Mouse (Mus musculus): Measurements from ENCODE around the gene Ddi2. TPM values are rescaled to one million over a fixed set of nuclear protein-coding genes. Genes with fewer than 3 reads are reported as not detected.
A peak's percentile ranks its signal among the peaks of the same experiment; 100 is the strongest.

Gene Ddi2
- polyA plus RNA-seq, 1 experiment from 2014 or later, result 21.5 TPM

- Histone ChIP-seq H3K4me1 (peaks cover 16% of the 10 kb centered on the region), H3K36me3 (peaks cover 20% of the 10 kb centered on the region), H3K9me3 (no peaks in the 10 kb centered on the region), H3K27ac (no peak overlapping the region), H3K27me3 (ENCODE audit: insufficient read depth, poor library complexity, severe bottlenecking) (no peaks in the 10 kb centered on the region), H3K4me3 (no peak overlapping the region)
- WGBS, result 84% methylated on average over 3 of the region's 3 CpGs
- DNase-seq (ENCODE audit: low spot score), result no peak
These were observed 33.9 kb upstream of the Ddi2 start for GRCm38 (mm10) chr4:141757124-141757523.

DNA sequence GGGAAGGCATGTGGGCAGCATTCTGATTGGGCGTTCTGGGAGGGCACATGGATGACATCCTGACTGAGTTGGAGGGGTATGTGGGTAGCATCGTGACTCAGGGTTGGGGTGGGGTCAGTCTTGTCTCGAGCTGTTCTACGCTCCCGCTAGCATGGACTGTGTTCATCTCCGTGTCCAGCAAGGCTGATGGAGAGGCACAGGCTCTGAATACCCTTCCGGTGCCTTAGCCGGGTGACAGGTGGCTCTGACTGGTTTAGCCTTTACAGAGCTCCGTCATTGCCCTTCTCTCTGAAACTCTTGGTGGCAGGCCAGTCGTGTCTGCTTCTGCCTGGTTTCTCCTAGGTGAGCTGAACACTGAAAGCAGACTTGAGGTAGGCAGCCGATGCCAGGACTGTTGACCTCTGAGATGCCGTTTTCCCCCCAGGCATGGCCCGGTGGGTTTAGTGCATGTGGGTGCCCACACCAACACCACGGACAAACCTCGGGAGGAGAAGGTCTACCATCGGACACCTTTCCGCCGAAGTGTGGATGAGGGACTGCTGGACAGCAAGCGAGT is 32.2 kb upstream of the Ddi2 start:
- no peak overlapping the region for H3K27ac ChIP-seq
- WGBS, result 91% methylated on average over 19 of the region's 19 CpGs
- H3K9me3 ChIP-seq, result no peaks in the 10 kb centered on the region
- H3K4me3 ChIP-seq, result no peak overlapping the region
- no peaks in the 10 kb centered on the region for H3K27me3 ChIP-seq (ENCODE audit: insufficient read depth, poor library complexity, severe bottlenecking)
- peaks cover 30% of the 10 kb centered on the region for H3K4me1 ChIP-seq
- H3K36me3 ChIP-seq, result peaks cover 6% of the 10 kb centered on the region; the same call in 1 of the 2 replicates
- DNase-seq (ENCODE audit: low spot score), result no peak

DNA sequence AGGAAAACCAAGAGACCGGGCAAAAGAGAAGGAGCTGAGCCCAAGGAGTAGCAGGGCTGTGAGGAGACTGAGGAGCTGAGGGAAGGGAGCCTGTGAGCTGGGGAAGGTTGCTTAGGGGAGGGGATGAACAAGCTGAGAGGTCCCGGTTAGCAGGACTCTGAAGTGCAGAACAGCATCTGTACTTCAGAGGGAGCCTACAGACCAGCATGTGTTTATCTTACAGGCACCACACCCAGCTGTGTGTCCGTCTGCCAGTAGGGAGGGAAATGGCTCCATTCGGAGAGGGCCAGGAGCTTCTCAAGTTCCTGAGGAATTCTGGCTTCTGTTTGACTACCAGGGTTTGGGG is 28.8 kb upstream of the Ddi2 start:
- Histone ChIP-seq H3K9me3 (no peaks in the 10 kb centered on the region), H3K36me3 (no peaks in the 10 kb centered on the region), H3K4me1 (peaks cover 26% of the 10 kb centered on the region), H3K27ac (peak overlapping the region; percentile 83), H3K4me3 (peak overlapping the region; percentile 9; the same call in 1 of the 2 replicates), H3K27me3 (ENCODE audit: insufficient read depth, poor library complexity, severe bottlenecking) (peaks cover 2% of the 10 kb centered on the region; the same call in 1 of the 2 replicates)
- peak; percentile 91 for DNase-seq (ENCODE audit: low spot score)
- WGBS, result 5% methylated on average over 4 of the region's 4 CpGs

- H3K27ac ChIP-seq, result peak overlapping the region; percentile 83
- peak overlapping the region; percentile 9; the same call in 1 of the 2 replicates for H3K4me3 ChIP-seq
- no peaks in the 10 kb centered on the region for H3K9me3 ChIP-seq
- no peak for DNase-seq (ENCODE audit: low spot score)
- H3K4me1 ChIP-seq, result peaks cover 31% of the 10 kb centered on the region
- no peaks in the 10 kb centered on the region for H3K36me3 ChIP-seq
- 22% methylated on average over 4 of the region's 4 CpGs for WGBS
- peaks cover 7% of the 10 kb centered on the region; the same call in 1 of the 2 replicates for H3K27me3 ChIP-seq (ENCODE audit: insufficient read depth, poor library complexity, severe bottlenecking)
These were observed 28.3 kb upstream of the Ddi2 start for GRCm38 (mm10) chr4:141751419-141752075.

DNA sequence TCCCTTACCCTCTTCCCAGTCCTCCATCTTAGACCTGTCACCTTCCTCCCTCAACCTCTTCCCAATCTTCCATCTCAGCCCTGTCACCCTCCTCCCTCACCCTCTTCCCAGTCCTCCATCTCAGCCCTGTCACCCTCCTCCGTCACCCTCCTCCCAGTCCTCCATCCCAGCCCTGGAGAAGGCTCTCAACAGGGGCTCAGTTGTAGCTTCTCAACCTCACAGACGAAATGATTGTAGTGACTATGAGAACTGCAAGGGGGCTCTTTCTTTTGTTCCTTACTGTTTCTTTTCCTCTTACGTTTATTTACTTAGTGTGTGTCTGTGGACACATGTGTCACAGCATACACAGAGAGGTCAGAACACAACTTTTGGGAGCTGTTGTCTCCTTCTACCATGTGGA is 27.6 kb upstream of the Ddi2 start:
- 52% methylated on average over 3 of the region's 3 CpGs for WGBS
- H3K4me1 ChIP-seq, result peaks cover 34% of the 10 kb centered on the region
- peak overlapping the region; percentile 83 for H3K27ac ChIP-seq

DNA sequence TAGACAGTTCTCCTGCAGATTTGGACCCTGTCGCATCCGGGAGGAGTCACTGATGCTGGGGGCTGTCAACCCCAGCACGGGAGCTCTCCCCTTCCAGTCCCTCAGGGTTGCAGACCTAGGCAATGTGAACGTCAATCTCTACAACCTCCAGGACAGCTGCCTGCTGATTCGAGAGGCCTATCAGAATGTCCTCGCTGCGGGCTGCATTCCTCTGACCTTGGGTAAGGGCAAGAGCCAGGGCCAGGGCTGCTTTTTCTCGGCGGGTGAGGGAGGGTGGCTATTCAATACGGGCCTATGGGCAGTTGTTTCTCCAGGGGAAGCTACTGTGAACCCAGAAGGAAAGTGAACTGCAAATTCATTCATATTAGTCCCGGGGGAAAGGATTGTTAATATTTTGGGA is 26.3 kb upstream of the Ddi2 start:
- H3K9me3 ChIP-seq, result no peaks in the 10 kb centered on the region
- DNase-seq (ENCODE audit: low spot score), result peak; percentile 87
- peak overlapping the region; percentile 82 for H3K27ac ChIP-seq
- peaks cover 7% of the 10 kb centered on the region; the same call in 1 of the 2 replicates for H3K27me3 ChIP-seq (ENCODE audit: insufficient read depth, poor library complexity, severe bottlenecking)
- H3K4me1 ChIP-seq, result peaks cover 34% of the 10 kb centered on the region
- peak overlapping the region; percentile 24; the same call in 1 of the 2 replicates for H3K4me3 ChIP-seq
- H3K36me3 ChIP-seq, result no peaks in the 10 kb centered on the region
- 21% methylated on average over 11 of the region's 11 CpGs for WGBS

More for the DNA sequence above, 27.6 kb upstream of the Ddi2 start:
- Histone ChIP-seq H3K36me3 (no peaks in the 10 kb centered on the region), H3K4me3 (no peak overlapping the region), H3K9me3 (no peaks in the 10 kb centered on the region), H3K27me3 (ENCODE audit: insufficient read depth, poor library complexity, severe bottlenecking) (peaks cover 7% of the 10 kb centered on the region; the same call in 1 of the 2 replicates)
- no peak for DNase-seq (ENCODE audit: low spot score)

- WGBS, result 25% methylated on average over 25 of the region's 25 CpGs
- Histone ChIP-seq H3K27me3 (ENCODE audit: insufficient read depth, poor library complexity, severe bottlenecking) (peaks cover 7% of the 10 kb centered on the region; the same call in 1 of the 2 replicates), H3K27ac (peak within 1 kb of the TSS; percentile 56), H3K4me1 (peaks cover 35% of the 10 kb centered on the region), H3K9me3 (no peaks in the 10 kb centered on the region), H3K36me3 (no peaks in the 10 kb centered on the region), H3K4me3 (0 out of 2 replicates have a peak within 1 kb of the TSS, but pooled peaks have one; percentile 16)
- no peak for DNase-seq (ENCODE audit: low spot score)
These were observed 23.5 kb upstream of the Ddi2 start, which contains the start of gene Agmat for GRCm38 (mm10) chr4:141746578-141747346. Gene Agmat (plus strand): TSS chr4:141746672.

DNA sequence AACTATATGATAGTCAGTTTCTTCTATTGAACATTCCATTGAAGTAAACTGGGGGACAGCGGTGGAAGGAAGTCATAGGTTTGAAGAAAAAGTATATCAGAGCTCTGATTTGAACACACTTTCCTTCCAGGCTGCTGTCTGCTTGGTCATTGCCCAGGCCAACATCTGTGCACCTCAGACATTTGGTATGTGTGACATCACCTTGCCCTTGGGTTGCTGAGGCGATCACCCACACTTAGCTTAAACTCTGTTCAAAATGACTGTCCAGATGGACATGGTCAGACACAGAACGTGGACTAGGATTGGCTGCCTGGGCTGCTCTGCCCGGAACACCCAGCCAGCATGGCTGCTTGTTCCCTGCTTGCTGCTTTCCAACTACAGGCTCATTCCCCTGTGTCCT is 19.2 kb upstream of the Ddi2 start:
- Histone ChIP-seq H3K27me3 (ENCODE audit: insufficient read depth, poor library complexity, severe bottlenecking) (peaks cover 7% of the 10 kb centered on the region; the same call in 1 of the 2 replicates), H3K9me3 (no peaks in the 10 kb centered on the region), H3K27ac (peak overlapping the region; percentile 73), H3K4me3 (no peak overlapping the region), H3K4me1 (peaks cover 21% of the 10 kb centered on the region), H3K36me3 (no peaks in the 10 kb centered on the region)
- WGBS, result 79% methylated on average over 4 of the region's 4 CpGs
- DNase-seq (ENCODE audit: low spot score), result no peak

DNA sequence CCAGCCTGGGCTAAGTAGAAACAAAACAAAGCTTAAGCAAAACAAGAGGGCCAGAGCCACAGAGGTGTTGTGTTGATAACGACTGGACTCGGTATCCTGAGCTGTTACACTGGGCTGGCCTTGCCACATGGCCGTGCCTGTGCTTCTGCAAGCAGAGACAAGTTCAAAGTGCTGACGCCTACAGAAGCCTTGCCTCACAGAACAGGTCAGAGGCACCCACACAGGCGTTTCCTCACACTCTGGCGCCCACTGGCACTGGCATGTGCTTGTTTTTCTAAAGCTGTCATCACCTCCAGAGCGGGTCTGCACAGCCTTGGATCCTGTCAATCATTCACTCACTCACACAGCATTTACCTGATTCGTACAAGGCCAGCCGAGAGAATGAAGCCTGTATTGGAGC is 18.6 kb upstream of the Ddi2 start:
- Histone ChIP-seq H3K4me1 (peaks cover 17% of the 10 kb centered on the region), H3K4me3 (no peak overlapping the region), H3K27me3 (ENCODE audit: insufficient read depth, poor library complexity, severe bottlenecking) (peaks cover 3% of the 10 kb centered on the region; the same call in 1 of the 2 replicates), H3K9me3 (no peaks in the 10 kb centered on the region), H3K36me3 (no peaks in the 10 kb centered on the region), H3K27ac (peak overlapping the region; percentile 73)
- peak; percentile 86 for DNase-seq (ENCODE audit: low spot score)
- WGBS, result 23% methylated on average over 9 of the region's 9 CpGs

DNA sequence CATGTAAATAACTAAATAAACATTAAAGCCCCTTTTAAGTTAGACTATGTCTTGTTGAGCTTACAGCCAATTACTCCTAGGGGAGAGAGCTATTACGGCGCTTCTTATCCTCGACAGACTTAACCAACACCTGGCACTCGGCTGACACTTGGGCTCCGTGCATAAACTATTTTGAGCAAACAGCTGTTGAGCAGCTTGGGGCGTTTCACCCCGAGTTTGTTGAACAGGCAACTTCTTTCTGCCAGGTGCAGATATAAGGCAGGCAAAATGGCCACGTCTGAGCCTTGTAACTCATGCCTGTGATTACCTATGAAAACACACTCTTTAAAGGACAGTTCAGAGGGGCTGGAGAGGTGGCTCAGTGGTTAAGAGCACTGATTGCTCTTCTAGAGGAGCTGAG is 14.8 kb upstream of the Ddi2 start:
- no peaks in the 10 kb centered on the region for H3K9me3 ChIP-seq
- no peaks in the 10 kb centered on the region for H3K27me3 ChIP-seq (ENCODE audit: insufficient read depth, poor library complexity, severe bottlenecking)
- DNase-seq (ENCODE audit: low spot score), result no peak
- peaks cover 17% of the 10 kb centered on the region for H3K4me1 ChIP-seq
- H3K27ac ChIP-seq, result no peak overlapping the region
- WGBS, result 69% methylated on average over 8 of the region's 8 CpGs
- H3K36me3 ChIP-seq, result no peaks in the 10 kb centered on the region
- no peak overlapping the region for H3K4me3 ChIP-seq

- no peaks in the 10 kb centered on the region for H3K9me3 ChIP-seq
- H3K4me1 ChIP-seq, result peaks cover 9% of the 10 kb centered on the region
- no peaks in the 10 kb centered on the region for H3K27me3 ChIP-seq (ENCODE audit: insufficient read depth, poor library complexity, severe bottlenecking)
- H3K4me3 ChIP-seq, result no peak overlapping the region
- H3K36me3 ChIP-seq, result no peaks in the 10 kb centered on the region
- 72% methylated on average over 4 of the region's 4 CpGs for WGBS
- DNase-seq (ENCODE audit: low spot score), result no peak
- no peak overlapping the region for H3K27ac ChIP-seq
These were observed 13.6 kb upstream of the Ddi2 start for GRCm38 (mm10) chr4:141736856-141737255.

DNA sequence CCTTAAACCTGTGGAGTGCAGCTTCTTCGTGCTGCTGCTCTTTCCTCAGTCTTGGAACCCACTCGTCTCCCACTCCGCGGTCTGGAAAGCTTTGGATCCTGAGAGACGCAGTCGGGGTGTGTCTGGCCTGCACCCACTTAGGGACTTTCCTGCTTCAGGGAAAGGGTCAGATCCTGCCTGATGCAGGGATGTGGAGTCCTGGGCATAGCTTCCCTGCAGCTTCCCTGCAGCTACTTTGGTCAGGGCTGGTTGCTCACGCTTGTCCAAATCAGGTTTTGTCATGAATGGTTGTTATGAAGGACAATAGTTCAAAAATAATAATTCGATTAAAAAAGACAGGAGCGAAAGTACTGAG is 12.0 kb upstream of the Ddi2 start:
- H3K27me3 ChIP-seq (ENCODE audit: insufficient read depth, poor library complexity, severe bottlenecking), result peaks cover 6% of the 10 kb centered on the region; the same call in 1 of the 2 replicates
- peak overlapping the region; percentile 78; the same call in 1 of the 2 replicates for H3K27ac ChIP-seq
- peak overlapping the region; percentile 54 for H3K4me3 ChIP-seq
- 26% methylated on average over 9 of the region's 9 CpGs for WGBS
- no peaks in the 10 kb centered on the region for H3K36me3 ChIP-seq
- DNase-seq (ENCODE audit: low spot score), result no peak
- H3K9me3 ChIP-seq, result no peaks in the 10 kb centered on the region
- 0 out of 2 replicates have a peak, but pooled peaks cover 5% of the 10 kb centered on the region for H3K4me1 ChIP-seq
